Mouse (Mus musculus) left cerebral cortex, adult 18-20 months (tissue): ENCODE measurements around the gene Trpc5os. TPM values are rescaled to one million over a fixed set of nuclear protein-coding genes. Genes with fewer than 3 reads are reported as not detected.

Source experiments
- DNase-seq, 2 experiments: peaks; one replicate each; pipeline ENCODE4 v3.0.0; 2021 to 2022; ENCODE audit warnings: low spot score in 2 of 2, mixed read lengths in 1 of 2
- long read RNA-seq, 2 experiments: library from polyadenylated mRNA; stranded (forward); transcript quantifications; one replicate each; pipeline ENCODE4 v2.0.0; 2021
- total RNA-seq, 2 experiments: library from RNA; stranded (reverse); gene quantifications; 2 replicates each; pipeline ENCODE4 v1.2.3; 2021

Gene Trpc5os
- not detected for total RNA-seq
- long read RNA-seq, experiment 1, result 0 reads
- long read RNA-seq, experiment 2, result 0 reads

DNA sequence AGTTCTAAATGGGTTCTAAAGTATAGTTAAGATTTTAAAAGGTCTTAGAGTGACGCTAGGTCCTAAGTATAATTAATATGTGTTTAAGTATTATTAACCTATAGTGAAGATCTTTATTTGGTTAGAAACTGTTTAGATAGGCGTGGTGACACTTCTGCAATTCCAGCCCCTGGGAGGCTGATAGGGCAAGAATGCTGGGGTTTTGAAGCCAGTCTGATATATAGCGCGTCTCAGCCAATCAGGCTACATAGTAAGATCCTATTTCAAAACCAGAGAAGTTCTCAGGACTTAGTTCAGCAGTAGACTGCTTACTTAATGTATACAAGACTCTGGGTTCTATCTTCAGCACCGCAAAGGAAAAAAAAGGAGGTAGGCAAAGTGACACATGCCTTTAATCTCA, at the start of gene Trpc5os:
Trpc5os (plus strand) TSS at position 301 of the 400 bp plus-strand sequence.
- DNase-seq, result no peak

DNA sequence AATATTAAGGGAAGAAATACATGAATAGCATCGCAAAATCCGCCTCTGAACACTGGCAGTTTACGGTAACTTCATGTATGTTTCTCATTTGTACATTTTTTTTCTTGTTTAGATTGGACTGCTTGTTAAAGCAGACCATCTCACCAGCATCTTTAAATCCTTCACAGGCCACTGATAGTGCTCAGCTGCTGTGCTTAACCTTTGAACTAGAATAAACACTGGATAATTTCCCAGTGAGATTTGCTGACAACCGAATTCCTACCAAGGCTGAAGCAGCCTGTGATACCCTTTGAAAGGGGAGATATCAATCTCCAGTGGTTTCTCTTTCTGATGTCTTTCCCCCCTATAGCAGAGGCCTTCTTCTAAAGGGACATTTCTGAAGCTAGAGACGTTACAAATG, 48.3 kb upstream of the Trpc5os start:
- no peak for DNase-seq

DNA sequence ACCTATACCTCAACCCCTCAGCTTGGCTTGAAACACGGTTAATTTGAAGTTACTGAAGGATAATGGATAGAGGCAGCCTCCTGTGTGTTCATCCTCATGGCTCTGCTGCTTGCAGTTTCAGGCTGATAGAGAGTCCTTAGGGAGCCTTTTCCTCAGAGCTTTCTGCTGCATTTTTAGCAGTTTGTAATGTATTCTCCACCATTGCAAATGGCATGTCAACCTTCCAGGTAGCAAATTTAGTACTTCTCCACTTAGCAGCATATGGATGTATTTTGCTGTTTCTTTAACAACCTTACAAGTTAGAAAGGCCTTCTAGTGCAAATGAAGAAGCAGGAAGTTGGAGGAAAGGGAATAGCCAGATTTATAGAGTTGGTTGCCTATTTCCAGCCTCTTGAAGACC, 36.1 kb upstream of the Trpc5os start:
- no peak for DNase-seq

DNA sequence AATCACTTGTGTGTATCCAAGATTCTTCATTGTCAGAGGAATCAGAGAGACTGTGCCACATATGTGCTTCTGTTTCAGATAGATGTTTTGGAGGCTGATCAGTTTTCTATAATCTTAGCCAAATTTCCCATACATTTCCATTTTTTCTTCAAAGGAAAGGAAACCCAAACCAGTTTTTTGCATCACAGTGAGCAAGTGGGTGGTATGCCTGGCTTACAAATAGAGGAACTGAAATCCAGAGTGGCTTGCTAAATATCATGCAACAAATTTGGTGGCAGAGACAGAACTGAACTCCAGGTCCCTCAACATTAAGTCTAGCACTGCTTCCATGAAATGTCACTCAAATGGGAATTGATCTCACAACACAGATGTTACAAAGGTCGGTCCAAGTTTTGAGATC, 35.3 kb upstream of the Trpc5os start:
- DNase-seq, result no peak

DNA sequence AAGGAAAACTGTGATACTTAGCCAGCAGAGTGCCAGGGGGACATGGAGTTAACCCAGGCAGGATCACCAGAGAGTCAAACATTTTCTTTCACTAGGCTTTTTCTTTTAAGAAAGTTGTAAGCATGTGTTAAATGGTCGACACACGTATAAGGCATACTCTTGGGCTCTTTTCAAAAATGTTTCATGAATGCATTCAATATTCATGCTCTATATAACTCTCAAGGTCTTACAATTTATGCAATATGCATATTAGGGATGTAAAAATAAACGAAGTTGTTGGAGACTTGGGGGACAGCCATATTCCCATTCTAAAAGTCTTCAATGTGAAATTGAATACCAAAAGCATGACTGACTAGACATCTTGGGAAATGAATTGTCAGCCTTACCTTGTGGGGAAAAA, 32.5 kb upstream of the Trpc5os start:
- no peak for DNase-seq

DNA sequence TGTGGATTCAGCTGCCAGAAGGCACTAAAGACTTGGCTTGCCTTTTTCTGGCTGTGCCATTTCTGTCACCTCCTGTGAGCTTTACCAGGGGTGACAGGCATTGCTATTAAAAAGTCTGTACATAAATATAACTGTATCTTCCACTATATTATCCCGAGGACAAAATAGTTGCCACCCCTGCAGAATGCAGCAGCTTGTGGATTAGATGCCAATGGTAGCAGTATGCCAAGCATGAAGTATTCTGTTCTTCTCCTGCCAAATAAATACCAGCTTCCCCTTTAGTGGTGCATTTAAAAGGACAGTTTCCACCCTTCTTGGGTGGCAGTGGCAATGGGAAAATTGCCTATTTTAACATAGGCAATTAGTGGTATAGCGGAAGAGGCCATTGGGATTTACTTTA, 8.0 kb downstream of the Trpc5os start:
- DNase-seq, result peak in 1 of 2 experiments; percentile 6

DNA sequence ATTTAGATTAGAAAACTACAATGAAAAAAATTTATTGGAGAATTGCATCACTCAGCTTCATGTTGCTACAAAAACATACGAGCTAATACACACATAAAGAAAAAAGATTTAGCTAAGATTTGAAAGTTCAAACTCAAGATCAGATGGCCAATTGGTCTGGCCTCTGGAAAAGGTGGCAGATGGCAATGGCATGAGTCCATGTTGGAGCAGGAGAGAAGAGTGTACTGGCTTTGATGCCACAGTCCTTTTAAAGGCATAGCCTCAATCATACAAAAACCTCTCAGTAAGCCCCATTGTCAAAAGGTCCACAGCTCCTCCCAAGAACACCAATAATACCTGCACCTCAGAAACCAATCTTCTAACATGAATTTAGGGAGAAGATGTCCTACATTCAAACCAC, 35.0 kb downstream of the Trpc5os start:
- no peak for DNase-seq

DNA sequence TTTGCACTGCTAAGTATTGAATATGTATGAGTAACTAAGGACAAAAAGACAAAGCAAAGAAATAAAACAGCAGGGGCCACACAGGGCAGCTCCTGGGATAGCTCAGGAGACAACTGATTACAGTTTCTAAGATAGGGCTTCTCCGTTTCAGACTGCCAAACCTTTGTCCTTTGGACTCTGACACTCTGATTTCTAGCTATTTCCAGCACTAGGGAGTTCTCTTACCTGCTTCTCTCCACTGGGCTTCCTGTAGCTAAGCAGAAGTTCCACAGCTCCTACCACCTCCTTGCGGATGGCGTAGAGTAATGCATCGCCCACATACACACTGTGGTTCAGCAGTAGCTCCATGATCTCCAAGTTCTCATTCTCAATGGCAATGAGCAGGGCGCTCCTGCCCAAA, 66.9 kb downstream of the Trpc5os start:
- DNase-seq, result no peak

DNA sequence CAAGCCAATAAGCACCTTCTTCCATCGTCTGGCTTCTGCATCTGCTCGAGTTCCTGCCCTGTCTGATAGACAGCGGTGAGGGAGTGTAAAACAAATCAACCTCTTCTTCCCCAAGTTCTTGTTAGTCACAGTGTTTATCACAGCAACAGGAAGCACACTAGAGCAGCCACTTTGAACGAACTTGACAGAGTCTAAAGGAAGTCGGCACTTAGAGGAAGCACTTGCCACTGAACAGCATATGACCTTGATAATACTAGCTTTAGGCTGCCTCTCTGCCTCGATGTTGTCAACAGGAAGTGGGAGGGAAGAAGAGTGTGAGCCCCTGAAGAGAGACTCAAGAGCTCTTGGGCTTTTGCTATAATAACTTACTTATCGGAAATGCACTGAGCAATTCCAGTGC, 69.7 kb downstream of the Trpc5os start:
- no peak for DNase-seq

Other genes starting within 250 kb of the Trpc5os start
- 10 to 100 TPM in 1 of 2 experiments, 1 to 10 TPM in 1; 9.6 to 13.5 TPM for gene Alg13, start 138.8 kb upstream of the Trpc5os start, total RNA-seq
- 10 to 100 TPM; 14.5 to 15.6 TPM for gene Trpc5, start 231.6 kb downstream of the Trpc5os start, total RNA-seq
- gene Rtl4, start 232.3 kb downstream of the Trpc5os start, total RNA-seq, result 1 to 10 TPM; 2.0 to 2.6 TPM